Mouse (Mus musculus) embryonic facial prominence, embryonic 10.5 days (tissue): ENCODE results near the gene Prkch. TPM values are rescaled to one million over a fixed set of nuclear protein-coding genes. Genes with fewer than 3 reads are reported as not detected.

Experiments used
- DNase-seq: peaks from one replicate; pipeline ENCODE4 v3.0.0-alpha.2; 2017; ENCODE audit warnings: low spot score
- H3K27ac ChIP-seq: fragments of 300-500 bp; sonication (generic); replicated peaks from 2 replicates; pipeline ENCODE4 v1.5.1; 2016; ENCODE audit warnings: mild to moderate bottlenecking
- H3K27me3 ChIP-seq: fragments of 300-500 bp; sonication (generic); replicated peaks from 2 replicates; pipeline ENCODE4 v1.6.1; 2016; ENCODE audit warnings: low read depth, mild to moderate bottlenecking; ENCODE audit not compliant: poor library complexity, severe bottlenecking
- H3K36me3 ChIP-seq: fragments of 300-500 bp; sonication (generic); replicated peaks from 2 replicates; pipeline ENCODE4 v1.6.1; 2016; ENCODE audit warnings: mild to moderate bottlenecking, moderate library complexity
- H3K4me1 ChIP-seq: fragments of 300-500 bp; sonication (generic); 2 replicates; pipeline ENCODE4 v1.6.1; 2016
- H3K4me3 ChIP-seq: fragments of 300-500 bp; sonication (generic); 2 replicates; pipeline ENCODE4 v1.5.1; 2016; ENCODE audit warnings: mild to moderate bottlenecking, moderate library complexity
- H3K9me3 ChIP-seq: fragments of 300-500 bp; sonication (generic); 2 replicates; pipeline ENCODE4 v1.6.1; 2016; ENCODE audit warnings: mild to moderate bottlenecking
- WGBS: fragments of 180-500 bp; shearing (Covaris S2); methylation state at CpG from one replicate; pipeline ENCODE4 v1.1.7; 2016; 5-methylcytosine and 5-hydroxymethylcytosine counted together
- polyA plus RNA-seq: library from polyadenylated mRNA; unstranded; fragments of >200 nt; fragmentation: Nextera tagmentation; extraction: Ambion mirVana; gene quantifications from 2 replicates; pipeline ENCODE4 v1.2.1, GENCODE M21; 2016

The Prkch gene
- polyA plus RNA-seq, 1 experiment from 2014 or later = 6.7 TPM

- 73% methylated on average over 3 of the region's 3 CpGs for WGBS
- no peak overlapping the region for H3K27ac ChIP-seq
- H3K36me3 ChIP-seq = no peaks in the 10 kb centered on the region
- no peak for DNase-seq
- H3K27me3 ChIP-seq = peaks cover 14% of the 10 kb centered on the region; the same call in 1 of the 2 replicates
- no peak overlapping the region for H3K4me3 ChIP-seq
- H3K4me1 ChIP-seq = peaks cover 16% of the 10 kb centered on the region
- no peaks in the 10 kb centered on the region for H3K9me3 ChIP-seq
Measured at GRCm38 (mm10) chr12:73788850-73789249, 204.3 kb downstream of the Prkch start.

- no peak overlapping the region for H3K4me3 ChIP-seq
- peaks cover 31% of the 10 kb centered on the region for H3K4me1 ChIP-seq
- WGBS = 58% methylated on average over 5 of the region's 5 CpGs
- H3K27ac ChIP-seq = no peak overlapping the region
- no peaks in the 10 kb centered on the region for H3K9me3 ChIP-seq
- no peaks in the 10 kb centered on the region for H3K36me3 ChIP-seq
- peaks cover 30% of the 10 kb centered on the region for H3K27me3 ChIP-seq
- peak; percentile 19 for DNase-seq
Measured at GRCm38 (mm10) chr12:73790571-73791108, 206.0 kb downstream of the Prkch start.

GRCm38 (mm10) chr12:73793216-73793615 is 208.6 kb downstream of the Prkch start:
- Histone ChIP-seq H3K27me3 (peaks cover 31% of the 10 kb centered on the region), H3K36me3 (no peaks in the 10 kb centered on the region), H3K4me3 (no peak overlapping the region), H3K27ac (no peak overlapping the region), H3K4me1 (peaks cover 31% of the 10 kb centered on the region), H3K9me3 (no peaks in the 10 kb centered on the region)
- 40% methylated on average over 13 of the region's 13 CpGs for WGBS
- DNase-seq = no peak

- peak; percentile 21 for DNase-seq
- Histone ChIP-seq H3K27ac (no peak overlapping the region), H3K4me1 (peaks cover 31% of the 10 kb centered on the region), H3K9me3 (no peaks in the 10 kb centered on the region), H3K27me3 (peaks cover 31% of the 10 kb centered on the region), H3K4me3 (no peak overlapping the region), H3K36me3 (no peaks in the 10 kb centered on the region)
- WGBS = 9% methylated on average over 5 of the region's 5 CpGs
Measured at GRCm38 (mm10) chr12:73793744-73794143, 209.1 kb downstream of the Prkch start.

- Histone ChIP-seq H3K4me1 (peaks cover 31% of the 10 kb centered on the region), H3K27ac (no peak overlapping the region), H3K4me3 (no peak overlapping the region), H3K27me3 (peaks cover 31% of the 10 kb centered on the region), H3K36me3 (no peaks in the 10 kb centered on the region), H3K9me3 (no peaks in the 10 kb centered on the region)
- WGBS = 20% methylated on average over 17 of the region's 17 CpGs
- peak; percentile 43 for DNase-seq
Measured at GRCm38 (mm10) chr12:73794151-73794883, 209.7 kb downstream of the Prkch start.

GRCm38 (mm10) chr12:73799671-73800070 is 215.1 kb downstream of the Prkch start:
- no peak for DNase-seq
- WGBS = 78% methylated on average over 5 of the region's 5 CpGs
- Histone ChIP-seq H3K4me3 (no peak overlapping the region), H3K9me3 (no peaks in the 10 kb centered on the region), H3K4me1 (peaks cover 17% of the 10 kb centered on the region), H3K27ac (no peak overlapping the region), H3K27me3 (peaks cover 10% of the 10 kb centered on the region), H3K36me3 (no peaks in the 10 kb centered on the region)

GRCm38 (mm10) chr12:73800886-73801285 is 216.3 kb downstream of the Prkch start:
- no peaks in the 10 kb centered on the region for H3K36me3 ChIP-seq
- 67% methylated on average over 3 of the region's 3 CpGs for WGBS
- H3K27me3 ChIP-seq = no peaks in the 10 kb centered on the region
- H3K4me3 ChIP-seq = no peak overlapping the region
- peaks cover 10% of the 10 kb centered on the region for H3K4me1 ChIP-seq
- H3K9me3 ChIP-seq = no peaks in the 10 kb centered on the region
- no peak overlapping the region for H3K27ac ChIP-seq
- no peak for DNase-seq

- H3K9me3 ChIP-seq = no peaks in the 10 kb centered on the region
- no peak overlapping the region for H3K4me3 ChIP-seq
- no peaks in the 10 kb centered on the region for H3K27me3 ChIP-seq
- H3K4me1 ChIP-seq = peaks cover 10% of the 10 kb centered on the region
- H3K36me3 ChIP-seq = no peaks in the 10 kb centered on the region
- 89% methylated on average over 8 of the region's 8 CpGs for WGBS
- DNase-seq = no peak
- no peak overlapping the region for H3K27ac ChIP-seq
Measured at GRCm38 (mm10) chr12:73801845-73802244, 217.2 kb downstream of the Prkch start.

- Histone ChIP-seq H3K4me1 (peaks cover 10% of the 10 kb centered on the region), H3K36me3 (no peaks in the 10 kb centered on the region), H3K27ac (no peak overlapping the region), H3K9me3 (no peaks in the 10 kb centered on the region), H3K27me3 (no peaks in the 10 kb centered on the region), H3K4me3 (no peak overlapping the region)
- 57% methylated on average over 10 of the region's 10 CpGs for WGBS
- DNase-seq = peak; percentile 18
Measured at GRCm38 (mm10) chr12:73802379-73803057, 217.9 kb downstream of the Prkch start.

GRCm38 (mm10) chr12:73803946-73804345 is 219.3 kb downstream of the Prkch start:
- no peaks in the 10 kb centered on the region for H3K9me3 ChIP-seq
- DNase-seq = no peak
- 94% methylated on average over 4 of the region's 4 CpGs for WGBS
- peaks cover 10% of the 10 kb centered on the region for H3K4me1 ChIP-seq
- no peaks in the 10 kb centered on the region for H3K36me3 ChIP-seq
- no peak overlapping the region for H3K27ac ChIP-seq
- no peak overlapping the region for H3K4me3 ChIP-seq
- H3K27me3 ChIP-seq = no peaks in the 10 kb centered on the region

GRCm38 (mm10) chr12:73805541-73805940 is 220.9 kb downstream of the Prkch start:
- Histone ChIP-seq H3K27me3 (no peaks in the 10 kb centered on the region), H3K27ac (no peak overlapping the region), H3K36me3 (no peaks in the 10 kb centered on the region), H3K4me3 (no peak overlapping the region), H3K4me1 (peaks cover 19% of the 10 kb centered on the region), H3K9me3 (no peaks in the 10 kb centered on the region)
- no peak for DNase-seq
- 68% methylated on average over 3 of the region's 3 CpGs for WGBS

- no peak for DNase-seq
- Histone ChIP-seq H3K4me3 (no peak overlapping the region), H3K27ac (no peak overlapping the region), H3K36me3 (no peaks in the 10 kb centered on the region), H3K27me3 (no peaks in the 10 kb centered on the region), H3K4me1 (peaks cover 20% of the 10 kb centered on the region), H3K9me3 (no peaks in the 10 kb centered on the region)
- WGBS = 50% methylated on average over 5 of the region's 5 CpGs
Measured at GRCm38 (mm10) chr12:73806003-73806402, 221.4 kb downstream of the Prkch start.

- 77% methylated on average over 2 of the region's 2 CpGs for WGBS
- no peak overlapping the region for H3K27ac ChIP-seq
- H3K4me1 ChIP-seq = peaks cover 18% of the 10 kb centered on the region
- no peaks in the 10 kb centered on the region for H3K9me3 ChIP-seq
- no peak for DNase-seq
- H3K4me3 ChIP-seq = no peak overlapping the region
- no peaks in the 10 kb centered on the region for H3K27me3 ChIP-seq
- H3K36me3 ChIP-seq = no peaks in the 10 kb centered on the region
Measured at GRCm38 (mm10) chr12:73807228-73807627, 222.6 kb downstream of the Prkch start.
